Mouse (Mus musculus) limb, embryonic 11.5 days (tissue): ENCODE data around the gene Sfrp5. TPM values are rescaled to one million over a fixed set of nuclear protein-coding genes. Genes with fewer than 3 reads are reported as not detected.
A peak's percentile ranks its signal among the peaks of the same experiment; 100 is the strongest.

Source experiments
- ATAC-seq: fragments of 200-750 bp; cut with Nextera tagmentation; 2 replicates; pipeline ENCODE4 v1.8.0; 2017; ENCODE audit warnings: low read depth; ENCODE audit not compliant: insufficient number of reproducible peaks, low FRiP score, low TSS enrichment
- DNase-seq: peaks from one replicate; pipeline ENCODE4 v3.0.0-alpha.2; 2015; ENCODE audit warnings: low spot score
- H3K27ac ChIP-seq: fragments of 300-500 bp; sonication (generic); replicated peaks from 2 replicates; pipeline ENCODE4 v1.5.1; 2014; ENCODE audit warnings: low read depth, mild to moderate bottlenecking, low read length
- H3K27me3 ChIP-seq: fragments of 300-500 bp; sonication (generic); 2 replicates; pipeline ENCODE4 v1.6.1; 2014; ENCODE audit warnings: mild to moderate bottlenecking, low read length, mixed read lengths; ENCODE audit not compliant: control insufficient read depth, insufficient read depth
- H3K36me3 ChIP-seq: fragments of 300-500 bp; sonication (generic); 2 replicates; pipeline ENCODE4 v1.6.1; 2014; ENCODE audit warnings: mild to moderate bottlenecking, low read length, moderate library complexity, mixed read lengths; ENCODE audit not compliant: control insufficient read depth, insufficient read depth
- H3K4me1 ChIP-seq: fragments of 300-500 bp; sonication (generic); 2 replicates; pipeline ENCODE4 v1.6.1; 2014; ENCODE audit warnings: low read length, mixed read lengths; ENCODE audit not compliant: control insufficient read depth, insufficient read depth
- H3K4me2 ChIP-seq: fragments of 300-500 bp; sonication (generic); 2 replicates; pipeline ENCODE4 v1.6.1; 2014; ENCODE audit warnings: low read depth, mild to moderate bottlenecking, moderate library complexity; ENCODE audit not compliant: severe bottlenecking
- H3K4me3 ChIP-seq: fragments of 300-500 bp; sonication (generic); 2 replicates; pipeline ENCODE4 v1.5.1; 2014; ENCODE audit warnings: low read depth, low read length
- H3K9ac ChIP-seq: fragments of 300-500 bp; sonication (generic); 2 replicates; pipeline ENCODE4 v1.6.1; 2014; ENCODE audit warnings: mild to moderate bottlenecking, low read length
- H3K9me3 ChIP-seq: fragments of 300-500 bp; sonication (generic); 2 replicates; pipeline ENCODE4 v1.6.1; 2016; ENCODE audit warnings: low read length; ENCODE audit not compliant: control insufficient read depth
- WGBS: fragments of 180-500 bp; shearing (Covaris S2); extraction: QIAGEN DNeasy Blood & Tissue Kit; methylation state at CpG from one replicate; pipeline ENCODE4 v1.1.7; 2014; 5-methylcytosine and 5-hydroxymethylcytosine counted together
- polyA plus RNA-seq: library from polyadenylated mRNA; unstranded; fragments of >200 nt; fragmentation: Nextera tagmentation; extraction: Ambion mirVana; gene quantifications from 2 replicates; pipeline ENCODE4 v1.2.1, GENCODE M21; 2014

Gene Sfrp5
- polyA plus RNA-seq, 1 experiment from 2014 or later: 0.25 TPM

DNA sequence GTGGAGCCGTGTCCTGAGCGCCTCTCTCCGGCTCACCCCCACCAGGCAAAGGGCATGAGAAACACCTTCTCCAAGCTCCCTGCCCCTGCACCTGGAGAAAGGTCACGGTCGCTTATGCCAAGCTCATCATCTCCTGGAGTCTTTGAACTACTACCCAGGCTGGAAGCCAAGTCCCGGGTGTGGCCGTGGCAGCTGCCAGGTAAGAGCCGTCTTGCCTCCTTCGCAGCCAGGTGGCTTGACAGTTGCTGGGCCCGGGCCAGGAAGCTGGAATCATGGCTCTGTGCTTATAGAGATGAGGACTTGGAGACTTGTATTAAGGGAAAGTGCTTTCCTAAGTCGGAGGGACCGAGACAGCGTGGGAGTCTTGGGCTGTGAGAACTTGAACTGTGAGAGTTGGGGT, 28.9 kb upstream of the Sfrp5 start:
- ATAC-seq: no peak
- DNase-seq: no peak
- Histone ChIP-seq H3K36me3 (no peaks in the 10 kb centered on the region), H3K27ac (no peak overlapping the region), H3K4me2 (no peak overlapping the region), H3K4me1 (no peaks in the 10 kb centered on the region), H3K9me3 (no peaks in the 10 kb centered on the region), H3K4me3 (no peak overlapping the region), H3K27me3 (no peaks in the 10 kb centered on the region), H3K9ac (no peak overlapping the region)
- 88% methylated on average over 13 of the region's 13 CpGs for WGBS

- DNase-seq: no peak
- no peak overlapping the region for H3K9ac ChIP-seq
- no peak for ATAC-seq
- H3K27ac ChIP-seq: no peak overlapping the region
- WGBS: 63% methylated on average over 5 of the region's 5 CpGs
- no peaks in the 10 kb centered on the region for H3K4me1 ChIP-seq
- no peak overlapping the region for H3K4me3 ChIP-seq
- H3K36me3 ChIP-seq: no peaks in the 10 kb centered on the region
- no peaks in the 10 kb centered on the region for H3K27me3 ChIP-seq
- no peak overlapping the region for H3K4me2 ChIP-seq
- no peaks in the 10 kb centered on the region for H3K9me3 ChIP-seq
Measured at GRCm38 (mm10) chr19:42230288-42230568, 28.2 kb upstream of the Sfrp5 start.

DNA sequence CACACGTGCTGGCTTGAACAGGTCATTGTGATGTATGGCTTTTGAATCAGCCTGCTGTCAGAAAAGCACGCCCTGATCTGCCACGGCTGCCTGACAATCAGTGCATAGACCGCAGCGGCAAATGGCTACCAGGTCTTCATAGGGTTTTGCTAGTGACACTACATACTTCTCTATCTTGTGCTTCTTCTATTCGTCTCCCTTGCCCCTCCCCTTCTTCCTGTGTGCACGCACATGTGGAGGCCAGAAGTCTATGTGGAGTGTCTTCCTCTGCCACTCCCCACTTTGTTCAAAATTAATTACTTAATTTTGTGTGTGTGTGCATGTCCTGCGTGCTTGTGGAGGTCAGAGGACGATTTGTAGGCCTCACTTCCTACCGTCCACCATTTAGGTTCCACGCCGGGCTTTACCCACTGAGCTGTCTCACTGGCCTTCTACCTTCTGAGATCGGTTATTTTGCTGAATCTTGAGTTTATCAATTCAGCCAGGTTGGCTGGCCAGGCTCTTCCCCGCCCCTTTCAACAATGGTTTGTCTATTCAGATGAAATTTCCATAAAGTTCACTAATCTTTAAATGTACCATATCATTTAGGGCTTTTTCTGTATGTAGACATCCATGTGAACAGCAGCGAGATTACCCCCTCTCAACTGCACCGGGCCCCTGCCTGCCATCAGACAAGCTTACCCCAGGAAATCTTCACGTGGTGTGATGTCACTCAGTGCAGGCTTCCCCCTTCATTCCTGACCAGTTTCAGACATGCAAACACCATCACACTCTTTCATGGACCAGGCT, 27.6 kb upstream of the Sfrp5 start:
- Histone ChIP-seq H3K9me3 (no peaks in the 10 kb centered on the region), H3K27ac (no peak overlapping the region), H3K4me1 (no peaks in the 10 kb centered on the region), H3K36me3 (no peaks in the 10 kb centered on the region), H3K4me2 (no peak overlapping the region), H3K4me3 (no peak overlapping the region), H3K27me3 (no peaks in the 10 kb centered on the region), H3K9ac (no peak overlapping the region)
- no peak for ATAC-seq
- WGBS: 78% methylated on average over 17 of the region's 17 CpGs
- no peak for DNase-seq

GRCm38 (mm10) chr19:42226451-42226850, 24.4 kb upstream of the Sfrp5 start:
- no peak overlapping the region for H3K4me2 ChIP-seq
- H3K36me3 ChIP-seq: no peaks in the 10 kb centered on the region
- ATAC-seq: no peak
- no peak overlapping the region for H3K27ac ChIP-seq
- H3K4me3 ChIP-seq: no peak overlapping the region
- H3K27me3 ChIP-seq: no peaks in the 10 kb centered on the region
- no peak overlapping the region for H3K9ac ChIP-seq
- WGBS: 79% methylated on average over 10 of the region's 10 CpGs
- no peaks in the 10 kb centered on the region for H3K9me3 ChIP-seq
- no peaks in the 10 kb centered on the region for H3K4me1 ChIP-seq
- DNase-seq: no peak

- Histone ChIP-seq H3K36me3 (no peaks in the 10 kb centered on the region), H3K9me3 (no peaks in the 10 kb centered on the region), H3K27me3 (no peaks in the 10 kb centered on the region), H3K27ac (no peak overlapping the region), H3K4me3 (no peak overlapping the region), H3K4me1 (no peaks in the 10 kb centered on the region), H3K4me2 (no peak overlapping the region), H3K9ac (no peak overlapping the region)
- ATAC-seq (no peak), DNase-seq (peak; percentile 38)
- WGBS: 25% methylated on average over 2 of the region's 2 CpGs
Measured at GRCm38 (mm10) chr19:42217374-42217763, 15.3 kb upstream of the Sfrp5 start.

- Histone ChIP-seq H3K36me3 (no peaks in the 10 kb centered on the region), H3K4me1 (no peaks in the 10 kb centered on the region), H3K27ac (no peak overlapping the region), H3K27me3 (no peaks in the 10 kb centered on the region), H3K9me3 (no peaks in the 10 kb centered on the region), H3K9ac (no peak overlapping the region), H3K4me3 (no peak overlapping the region), H3K4me2 (no peak overlapping the region)
- WGBS: 76% methylated on average over 7 of the region's 7 CpGs
- DNase-seq (no peak), ATAC-seq (no peak)
Measured at GRCm38 (mm10) chr19:42216699-42217373, 14.8 kb upstream of the Sfrp5 start.

DNA sequence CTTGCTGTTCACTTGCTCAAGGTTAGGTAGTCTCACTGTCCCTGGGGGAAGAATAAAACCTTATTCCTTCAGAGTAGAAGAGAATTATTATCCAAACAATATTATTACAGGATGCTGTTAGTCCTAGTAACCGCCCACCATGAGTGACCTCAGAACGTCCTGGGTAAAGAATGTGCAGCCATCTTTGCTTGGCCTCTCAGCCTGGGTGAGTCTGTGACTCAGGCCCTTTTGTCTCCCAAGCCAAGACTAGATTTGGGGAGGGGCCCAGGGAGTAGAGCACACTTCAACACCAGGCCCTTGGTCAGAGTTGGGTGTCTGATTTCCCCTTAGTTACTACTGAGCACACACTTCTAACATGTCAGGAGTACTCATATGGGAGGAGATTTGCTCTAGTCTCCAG, 12.5 kb upstream of the Sfrp5 start:
- DNase-seq: no peak
- H3K27ac ChIP-seq: no peak overlapping the region
- H3K4me3 ChIP-seq: no peak overlapping the region
- no peak overlapping the region for H3K9ac ChIP-seq
- no peak for ATAC-seq
- H3K4me1 ChIP-seq: no peaks in the 10 kb centered on the region
- H3K9me3 ChIP-seq: no peaks in the 10 kb centered on the region
- no peaks in the 10 kb centered on the region for H3K27me3 ChIP-seq
- H3K36me3 ChIP-seq: no peaks in the 10 kb centered on the region
- 79% methylated on average over 2 of the region's 2 CpGs for WGBS
- H3K4me2 ChIP-seq: no peak overlapping the region

GRCm38 (mm10) chr19:42211936-42212335, 9.9 kb upstream of the Sfrp5 start:
- no peaks in the 10 kb centered on the region for H3K9me3 ChIP-seq
- H3K27ac ChIP-seq: no peak overlapping the region
- H3K4me2 ChIP-seq: no peak overlapping the region
- no peaks in the 10 kb centered on the region for H3K36me3 ChIP-seq
- H3K27me3 ChIP-seq: no peaks in the 10 kb centered on the region; the same call in 1 of the 2 replicates
- H3K9ac ChIP-seq: no peak overlapping the region
- 38% methylated on average over 8 of the region's 8 CpGs for WGBS
- DNase-seq (no peak), ATAC-seq (no peak)
- H3K4me1 ChIP-seq: no peaks in the 10 kb centered on the region
- no peak overlapping the region for H3K4me3 ChIP-seq
